Mouse (Mus musculus): ENCODE measurements around the gene Ksr1. TPM values are rescaled to one million over a fixed set of nuclear protein-coding genes. Genes with fewer than 3 reads are reported as not detected.

The Ksr1 gene
- polyA plus RNA-seq, 2 experiments = 1.7 to 4.0 TPM

DNA sequence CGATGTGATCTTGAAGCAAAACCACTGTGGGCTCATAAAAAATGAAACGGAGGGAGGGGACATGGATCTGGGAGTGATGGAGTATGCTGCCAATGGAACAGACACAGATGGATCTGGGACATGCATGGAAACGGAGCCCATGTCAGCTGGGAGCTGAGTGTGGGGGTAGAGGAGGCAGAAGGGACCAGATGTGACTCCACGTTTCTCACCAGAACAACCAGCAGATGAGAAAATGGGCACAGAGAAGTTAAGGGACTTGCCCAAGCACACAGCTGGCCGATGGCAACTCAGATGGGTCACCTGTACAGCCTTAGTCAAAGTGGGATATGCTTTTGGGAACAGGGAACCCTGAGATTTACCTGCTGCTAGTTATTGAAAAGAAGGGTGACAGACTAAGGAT lies 83.3 kb downstream of the Ksr1 start:
- no peaks in the 10 kb centered on the region for H3K9me3 ChIP-seq (ENCODE audit: control insufficient read depth, low read length)
- no peak overlapping the region for H3K9ac ChIP-seq (replicated peaks)
- no peak overlapping the region for H3K4me3 ChIP-seq (ENCODE audit: insufficient read depth in 1 of 2, low read depth in 2 of 2, low read length in 2 of 2)
- no peaks in the 10 kb centered on the region for H3K36me3 ChIP-seq (replicated peaks; ENCODE audit: control insufficient read depth, insufficient read depth, low read depth)
- ATAC-seq (ENCODE audit: insufficient read depth) (no peak), DNase-seq (ENCODE audit: low read depth in 3 of 3, low spot score in 3 of 3) (no peak)
- WGBS (ENCODE audit: insufficient replicate concordance) = 68% methylated on average over 5 of the region's 5 CpGs
- H3K4me2 ChIP-seq (ENCODE audit: low read depth) = no peak overlapping the region
- no peak overlapping the region for H3K27ac ChIP-seq
- TF ChIP-seq EP300 (IDR thresholded peaks at IDR 0.05; ENCODE audit: low read depth) (no peak), CTCF (IDR thresholded peaks at IDR 0.05; ENCODE audit: low read depth) (no peak)
- H3K27me3 ChIP-seq (ENCODE audit: control insufficient read depth, insufficient read depth, low read length) = no peaks in the 10 kb centered on the region
- peaks cover 15 to 30% of the 10 kb centered on the region in 2 experiments for H3K4me1 ChIP-seq (replicated peaks; ENCODE audit: control insufficient read depth in 2 of 2, insufficient read depth in 2 of 2, low read length in 1 of 2)

DNA sequence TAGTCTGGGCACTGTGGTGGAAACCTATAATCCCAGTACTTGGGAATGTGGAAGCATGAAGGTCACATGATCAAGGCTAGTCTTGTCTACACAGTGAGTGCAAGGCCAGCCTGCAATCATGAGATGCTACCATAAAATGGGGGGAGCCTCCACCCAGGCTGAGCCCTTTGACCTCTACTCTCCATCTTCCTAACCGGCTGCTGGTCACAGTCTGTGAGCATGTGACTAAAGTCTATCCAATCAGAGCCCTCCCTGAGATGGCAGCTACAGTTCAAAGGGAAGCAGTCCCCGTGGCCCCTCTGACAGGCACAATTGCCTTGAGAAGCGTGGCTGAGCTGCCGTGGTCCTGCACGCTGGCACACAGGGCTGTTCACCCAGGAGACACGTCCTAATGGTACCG lies 84.4 kb downstream of the Ksr1 start:
- Histone ChIP-seq H3K27me3 (ENCODE audit: control insufficient read depth, insufficient read depth, low read length) (no peaks in the 10 kb centered on the region), H3K9me3 (ENCODE audit: control insufficient read depth, low read length) (no peaks in the 10 kb centered on the region), H3K4me1 (replicated peaks; ENCODE audit: control insufficient read depth in 2 of 2, insufficient read depth in 2 of 2, low read length in 1 of 2) (peaks cover 13 to 29% of the 10 kb centered on the region in 2 experiments), H3K27ac (no peak overlapping the region), H3K4me2 (ENCODE audit: low read depth) (no peak overlapping the region), H3K4me3 (ENCODE audit: insufficient read depth in 1 of 2, low read depth in 2 of 2, low read length in 2 of 2) (no peak overlapping the region), H3K9ac (replicated peaks) (no peak overlapping the region), H3K36me3 (replicated peaks; ENCODE audit: control insufficient read depth, insufficient read depth, low read depth) (no peaks in the 10 kb centered on the region)
- no peak for DNase-seq (ENCODE audit: low read depth in 3 of 3, low spot score in 3 of 3)
- ATAC-seq (ENCODE audit: insufficient read depth) = no peak
- 60% methylated on average over 7 of the region's 7 CpGs for WGBS (ENCODE audit: insufficient replicate concordance)
- TF ChIP-seq EP300 (IDR thresholded peaks at IDR 0.05; ENCODE audit: low read depth) (no peak), CTCF (IDR thresholded peaks at IDR 0.05; ENCODE audit: low read depth) (no peak)

DNA sequence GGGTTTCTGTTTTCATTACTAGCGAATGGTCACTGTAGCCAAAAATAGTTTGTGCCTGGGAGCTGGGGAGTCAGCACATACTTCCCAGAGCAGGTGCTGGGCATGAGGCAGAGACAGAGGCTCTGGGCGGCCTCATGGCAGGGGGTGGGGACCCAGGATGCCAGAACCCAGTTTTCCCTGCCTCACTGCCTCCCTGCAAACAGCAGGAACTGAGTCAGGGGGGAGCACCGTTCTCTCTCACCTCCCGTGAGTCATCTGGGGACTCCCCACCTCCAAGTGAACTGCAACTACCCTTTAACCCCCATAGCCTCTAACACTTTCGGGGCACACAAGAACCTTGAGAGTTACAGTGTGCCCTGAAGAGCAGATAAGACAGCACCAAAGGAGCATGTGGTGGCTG lies 86.4 kb downstream of the Ksr1 start:
- Histone ChIP-seq H3K27me3 (ENCODE audit: control insufficient read depth, insufficient read depth, low read length) (no peaks in the 10 kb centered on the region), H3K4me1 (replicated peaks; ENCODE audit: control insufficient read depth in 2 of 2, insufficient read depth in 2 of 2, low read length in 1 of 2) (peaks cover 21 to 31% of the 10 kb centered on the region in 2 experiments), H3K4me3 (ENCODE audit: insufficient read depth in 1 of 2, low read depth in 2 of 2, low read length in 2 of 2) (no peak overlapping the region), H3K27ac (no peak overlapping the region), H3K9ac (replicated peaks) (no peak overlapping the region), H3K4me2 (ENCODE audit: low read depth) (no peak overlapping the region), H3K36me3 (replicated peaks; ENCODE audit: control insufficient read depth, insufficient read depth, low read depth) (no peaks in the 10 kb centered on the region), H3K9me3 (ENCODE audit: control insufficient read depth, low read length) (no peaks in the 10 kb centered on the region)
- WGBS (ENCODE audit: insufficient replicate concordance) = 33% methylated on average over 5 of the region's 5 CpGs
- TF ChIP-seq EP300 (IDR thresholded peaks at IDR 0.05; ENCODE audit: low read depth) = no peak
- DNase-seq (ENCODE audit: low read depth in 3 of 3, low spot score in 3 of 3) = no peak
- ATAC-seq (ENCODE audit: insufficient read depth) = no peak

DNA sequence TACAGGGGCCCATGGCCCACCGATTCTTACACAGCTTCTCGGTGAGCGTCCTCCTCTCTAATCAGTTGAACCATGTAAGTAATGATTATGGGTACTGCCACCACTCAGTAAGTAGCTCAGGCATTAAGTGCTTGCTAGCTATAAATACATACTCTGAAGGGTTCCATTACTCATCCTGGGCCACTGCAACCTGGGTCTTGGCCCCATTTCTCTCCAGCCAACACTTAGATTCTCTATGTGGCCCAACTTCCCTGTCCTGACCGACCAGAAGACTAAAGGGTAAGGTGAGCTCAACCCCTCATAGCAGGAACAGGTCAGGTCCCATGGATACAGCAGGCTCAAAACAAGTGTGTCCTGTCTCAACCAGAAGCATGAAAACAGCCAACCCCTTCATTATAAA lies 87.1 kb downstream of the Ksr1 start:
- Histone ChIP-seq H3K4me1 (replicated peaks; ENCODE audit: control insufficient read depth in 2 of 2, insufficient read depth in 2 of 2, low read length in 1 of 2) (peaks cover 29 to 39% of the 10 kb centered on the region in 2 experiments), H3K9ac (replicated peaks) (no peak overlapping the region)
- WGBS (ENCODE audit: insufficient replicate concordance) = 69% methylated on average over 4 of the region's 4 CpGs

DNA sequence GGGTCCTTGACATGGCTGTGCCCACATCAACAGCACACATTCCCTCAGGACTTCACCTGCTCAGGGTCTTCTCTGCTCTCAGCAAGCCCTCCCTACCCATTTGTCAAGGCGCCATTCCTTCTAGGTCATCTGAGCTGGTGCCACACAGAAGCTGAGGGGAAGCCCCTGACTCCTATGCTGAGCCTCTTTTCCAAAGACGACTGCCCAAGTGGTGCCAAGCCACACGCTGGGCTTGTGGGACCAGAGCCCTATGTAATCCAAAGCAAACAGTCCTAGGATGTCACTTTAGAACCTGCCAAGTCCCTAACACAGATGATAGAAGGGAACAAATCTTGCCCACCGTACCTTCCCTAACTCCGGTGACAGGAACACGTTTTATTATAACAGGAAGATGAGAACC lies 87.6 kb downstream of the Ksr1 start:
- no peak for TF ChIP-seq CTCF (IDR thresholded peaks at IDR 0.05; ENCODE audit: low read depth)
- TF ChIP-seq EP300 (IDR thresholded peaks at IDR 0.05; ENCODE audit: low read depth) = no peak
- DNase-seq (ENCODE audit: low read depth in 3 of 3, low spot score in 3 of 3) (no peak), ATAC-seq (ENCODE audit: insufficient read depth) (no peak)
- WGBS (ENCODE audit: insufficient replicate concordance) = 78% methylated on average over 6 of the region's 6 CpGs
- Histone ChIP-seq H3K27ac (peak overlapping the region; percentile 35; the same call in 1 of the 2 replicates), H3K36me3 (replicated peaks; ENCODE audit: control insufficient read depth, insufficient read depth, low read depth) (no peaks in the 10 kb centered on the region), H3K9ac (replicated peaks) (no peak overlapping the region), H3K9me3 (ENCODE audit: control insufficient read depth, low read length) (no peaks in the 10 kb centered on the region), H3K4me3 (ENCODE audit: insufficient read depth in 1 of 2, low read depth in 2 of 2, low read length in 2 of 2) (no peak overlapping the region), H3K27me3 (ENCODE audit: control insufficient read depth, insufficient read depth, low read length) (no peaks in the 10 kb centered on the region), H3K4me2 (ENCODE audit: low read depth) (no peak overlapping the region), H3K4me1 (replicated peaks; ENCODE audit: control insufficient read depth in 2 of 2, insufficient read depth in 2 of 2, low read length in 1 of 2) (peaks cover 31 to 43% of the 10 kb centered on the region in 2 experiments)

More for the DNA sequence above, 87.1 kb downstream of the Ksr1 start:
- no peak for ATAC-seq (ENCODE audit: insufficient read depth)
- no peaks in the 10 kb centered on the region for H3K36me3 ChIP-seq (replicated peaks; ENCODE audit: control insufficient read depth, insufficient read depth, low read depth)
- H3K27me3 ChIP-seq (ENCODE audit: control insufficient read depth, insufficient read depth, low read length) = no peaks in the 10 kb centered on the region
- TF ChIP-seq EP300 (IDR thresholded peaks at IDR 0.05; ENCODE audit: low read depth) (no peak), CTCF (IDR thresholded peaks at IDR 0.05; ENCODE audit: low read depth) (no peak)
- no peak overlapping the region for H3K27ac ChIP-seq
- H3K9me3 ChIP-seq (ENCODE audit: control insufficient read depth, low read length) = no peaks in the 10 kb centered on the region
- H3K4me3 ChIP-seq (ENCODE audit: insufficient read depth in 1 of 2, low read depth in 2 of 2, low read length in 2 of 2) = no peak overlapping the region
- H3K4me2 ChIP-seq (ENCODE audit: low read depth) = no peak overlapping the region
- DNase-seq (ENCODE audit: low read depth in 3 of 3, low spot score in 3 of 3) = no peak

All from liver, embryonic 14.5 days (tissue).